Mouse (Mus musculus) layer of hippocampus, adult 9-11 months (tissue): Measurements from ENCODE around the gene Olfr366.
"Not testable (repeated sequence)": the region's sequence is repeated elsewhere in the genome, so short reads cannot be mapped to it uniquely, and the experiment has no call there.

Experiments
- DNase-seq: peaks from one replicate; pipeline ENCODE4 v3.0.0; 2022

Olfr366 gene

DNA sequence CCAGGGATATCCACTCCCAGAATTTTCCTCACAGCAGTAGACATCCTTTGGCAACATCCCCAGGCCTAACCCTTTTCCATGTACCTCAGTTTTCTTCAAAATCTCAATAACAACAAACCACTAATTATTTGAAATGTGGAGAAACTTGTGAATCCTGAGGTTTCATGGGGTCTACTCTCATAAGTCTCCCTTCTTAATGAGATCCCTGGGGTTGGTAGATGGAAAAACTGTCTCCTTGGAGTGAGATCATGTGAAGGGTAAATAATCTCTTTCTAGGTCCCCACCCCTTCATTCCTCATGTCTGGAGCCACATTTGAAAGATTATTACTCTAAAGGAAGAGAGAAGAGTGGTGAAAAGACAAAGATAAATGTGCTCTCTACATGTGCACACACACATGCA, at the start of gene Olfr366:
Gene Olfr366, plus strand, starts transcription at position 301 of the 400 bp plus-strand sequence.
- DNase-seq: no peak

DNA sequence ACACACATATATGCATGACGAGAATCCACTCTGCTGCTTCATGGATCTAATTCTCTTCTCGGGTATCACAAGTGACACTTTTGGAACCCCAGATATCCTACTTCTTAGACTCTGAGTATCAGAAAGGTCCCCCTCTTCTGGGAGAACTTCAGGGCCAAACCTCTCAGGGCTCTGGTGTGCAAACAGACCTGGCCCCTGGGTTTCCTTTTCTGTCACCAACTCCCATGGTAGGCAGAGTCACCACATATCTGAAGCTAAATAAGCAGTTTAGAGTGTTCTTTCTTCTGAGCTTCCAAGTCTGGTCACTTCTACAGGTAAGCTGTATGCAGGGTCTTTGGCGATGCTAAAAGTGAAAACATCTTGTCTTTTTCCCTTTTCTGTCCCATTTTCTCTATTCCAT, 23.5 kb upstream of the Olfr366 start, which contains the start of gene Olfr365:
Gene Olfr365, plus strand, starts transcription at position 301 of the 400 bp plus-strand sequence.
- no peak for DNase-seq

DNA sequence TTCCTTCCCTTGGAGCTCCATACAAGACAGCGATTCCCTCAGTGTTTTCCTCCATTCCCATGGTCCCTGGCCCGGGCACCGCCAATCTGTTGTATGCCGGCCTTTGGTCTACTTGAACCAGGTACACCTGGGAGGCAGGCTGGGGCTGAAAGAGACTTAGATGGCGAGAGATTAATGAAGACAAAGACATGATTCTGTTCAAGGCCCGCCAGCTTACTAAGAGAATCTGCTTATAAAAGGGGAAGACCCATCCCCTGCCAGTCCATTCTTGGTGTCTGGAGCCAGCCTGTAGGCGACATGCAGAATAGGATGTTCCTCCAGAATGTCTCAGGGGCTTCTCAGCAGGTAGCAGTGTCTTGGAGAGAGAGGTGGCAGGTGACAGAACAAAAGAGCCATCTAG, 50.4 kb downstream of the Olfr366 start:
- not testable (repeated sequence) for DNase-seq
